Mouse (Mus musculus) mouse trophoblast stem cell (cell line): ENCODE results near the gene Mtmr10.

ENCODE experiments used
- in situ Hi-C, 2 experiments: fragments of 300-500 bp; cut with MseI, MboI; formaldehyde crosslinking; loops; 2 replicates in 1 of 2; 3 replicates in 1 of 2; pipeline ENCODE4 v1.15.1; 2025

Gene Mtmr10

DNA sequence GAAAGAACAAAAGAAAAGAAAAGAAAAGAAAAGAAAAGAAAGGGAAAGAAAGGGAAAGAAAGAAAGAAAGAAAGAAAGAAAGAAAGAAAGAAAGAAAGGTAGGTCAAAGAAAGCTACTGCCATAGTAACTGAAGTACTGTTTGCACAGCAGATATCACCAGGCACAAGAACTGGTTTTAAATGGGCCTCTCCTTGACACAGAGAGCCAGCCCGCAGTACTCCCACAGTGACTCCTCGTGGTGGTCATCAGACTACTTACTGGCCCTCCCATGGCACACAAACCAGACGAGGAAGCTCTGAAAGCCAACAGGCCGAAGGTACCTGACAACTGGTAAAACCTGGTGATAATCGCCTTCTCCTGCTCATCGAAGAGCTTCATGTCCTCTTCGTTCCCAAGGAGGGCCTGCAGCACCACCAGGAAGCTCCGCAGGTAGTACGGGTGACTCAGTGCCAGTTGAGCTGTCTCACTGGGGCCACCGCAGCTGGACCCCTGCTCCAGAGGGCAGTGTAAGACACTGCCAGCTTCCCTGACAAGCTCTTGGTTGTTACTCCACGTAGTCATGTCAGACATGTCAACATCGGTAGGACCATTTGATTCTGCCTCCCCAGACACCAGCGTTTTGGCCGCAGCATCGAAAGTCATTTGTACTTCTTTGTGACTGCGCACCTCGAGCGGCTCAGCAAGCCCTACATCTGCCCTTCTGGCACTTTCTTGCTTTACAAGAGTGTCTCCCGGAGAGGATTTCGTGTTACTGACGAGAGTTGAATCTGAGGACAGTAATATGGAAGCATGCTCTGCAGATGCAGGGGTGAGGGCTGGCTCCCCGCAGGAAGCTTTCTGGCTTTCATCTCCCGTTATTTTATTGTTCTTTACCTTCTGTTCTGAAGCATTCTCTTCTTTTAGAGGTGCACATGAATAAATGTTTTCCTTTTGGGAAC is 84.8 kb downstream of the Mtmr10 start:
- in situ Hi-C loops, result no loop called here

DNA sequence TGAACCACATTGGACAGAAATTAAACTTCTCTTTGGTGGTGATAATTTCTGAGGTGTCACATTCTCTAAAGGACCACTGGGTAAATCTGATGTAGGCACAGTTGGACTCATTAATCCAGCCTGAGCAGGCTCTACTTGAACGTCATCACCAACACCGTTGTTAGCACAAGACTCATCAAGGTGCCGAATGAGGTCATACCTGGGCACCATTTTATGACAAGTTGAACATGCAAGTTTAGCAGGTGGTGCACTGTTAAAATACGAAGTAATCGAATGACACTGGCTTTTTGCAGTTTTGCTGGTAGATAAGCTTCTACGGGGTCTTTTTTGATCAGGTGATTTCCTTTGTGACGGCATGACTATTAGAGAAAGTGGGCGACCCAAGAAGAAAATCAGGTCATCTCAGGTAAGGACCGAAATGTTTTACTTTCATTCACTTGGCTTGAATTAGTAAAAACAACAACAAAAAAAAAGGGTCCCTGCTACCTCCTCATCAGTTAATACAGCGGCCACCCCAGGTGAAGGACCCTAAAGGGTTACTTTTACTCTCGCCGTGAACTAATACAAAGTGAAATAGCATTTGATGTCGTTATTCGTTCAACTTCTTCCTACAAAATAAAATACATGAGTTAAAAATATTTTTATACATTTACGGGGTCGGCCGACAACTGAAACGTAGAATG is 85.8 kb downstream of the Mtmr10 start:
- in situ Hi-C loops, result no loop called here

DNA sequence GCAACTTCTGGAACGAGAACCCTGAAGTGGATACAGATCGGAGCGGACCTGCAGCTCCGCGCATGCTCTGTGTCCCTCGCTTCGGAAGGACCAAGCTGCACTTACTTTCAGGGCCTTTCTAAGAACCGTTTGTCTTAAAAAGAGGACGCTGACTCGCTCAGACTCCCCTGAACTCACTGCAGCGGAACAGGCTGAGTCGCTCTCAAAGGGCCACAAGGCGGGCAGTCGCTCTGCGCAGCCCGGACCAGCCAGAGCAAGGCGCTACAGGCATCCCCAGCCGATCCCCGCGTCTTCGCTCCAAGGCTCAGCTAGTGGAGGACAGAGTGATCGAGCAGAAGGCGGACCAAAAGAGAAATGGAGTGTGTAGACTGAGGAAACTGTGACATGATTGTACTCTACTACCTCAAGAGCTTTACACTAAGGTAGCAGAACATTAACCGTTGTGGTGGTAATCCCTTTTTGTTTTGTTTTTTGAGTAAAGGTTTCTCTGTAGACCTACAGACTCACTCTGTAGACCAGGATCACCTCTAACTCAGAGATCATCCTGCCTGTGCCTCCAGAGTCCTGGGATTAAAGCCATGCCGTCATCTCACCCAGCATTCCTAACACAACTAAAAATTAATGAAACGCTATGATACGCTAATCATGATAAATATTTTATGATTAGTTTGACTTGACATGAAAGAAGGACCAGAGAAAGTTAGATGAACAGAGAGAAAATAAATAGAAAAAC is 86.5 kb downstream of the Mtmr10 start, which contains the start of gene Fan1:
Gene Fan1, minus strand, starts transcription at position 266 of the 733 bp plus-strand sequence.
- in situ Hi-C loops, result no loop called here
